Mouse (Mus musculus): Measurements from ENCODE around the gene Tex2. TPM values are rescaled to one million over a fixed set of nuclear protein-coding genes. Genes with fewer than 3 reads are reported as not detected.
"Not testable (repeated sequence)": the region's sequence is repeated elsewhere in the genome, so short reads cannot be mapped to it uniquely, and the experiment has no call there.

The Tex2 gene
- total and polyA plus RNA-seq, 2 experiments from 2014 or later = 23.0 to 49.3 TPM

DNA sequence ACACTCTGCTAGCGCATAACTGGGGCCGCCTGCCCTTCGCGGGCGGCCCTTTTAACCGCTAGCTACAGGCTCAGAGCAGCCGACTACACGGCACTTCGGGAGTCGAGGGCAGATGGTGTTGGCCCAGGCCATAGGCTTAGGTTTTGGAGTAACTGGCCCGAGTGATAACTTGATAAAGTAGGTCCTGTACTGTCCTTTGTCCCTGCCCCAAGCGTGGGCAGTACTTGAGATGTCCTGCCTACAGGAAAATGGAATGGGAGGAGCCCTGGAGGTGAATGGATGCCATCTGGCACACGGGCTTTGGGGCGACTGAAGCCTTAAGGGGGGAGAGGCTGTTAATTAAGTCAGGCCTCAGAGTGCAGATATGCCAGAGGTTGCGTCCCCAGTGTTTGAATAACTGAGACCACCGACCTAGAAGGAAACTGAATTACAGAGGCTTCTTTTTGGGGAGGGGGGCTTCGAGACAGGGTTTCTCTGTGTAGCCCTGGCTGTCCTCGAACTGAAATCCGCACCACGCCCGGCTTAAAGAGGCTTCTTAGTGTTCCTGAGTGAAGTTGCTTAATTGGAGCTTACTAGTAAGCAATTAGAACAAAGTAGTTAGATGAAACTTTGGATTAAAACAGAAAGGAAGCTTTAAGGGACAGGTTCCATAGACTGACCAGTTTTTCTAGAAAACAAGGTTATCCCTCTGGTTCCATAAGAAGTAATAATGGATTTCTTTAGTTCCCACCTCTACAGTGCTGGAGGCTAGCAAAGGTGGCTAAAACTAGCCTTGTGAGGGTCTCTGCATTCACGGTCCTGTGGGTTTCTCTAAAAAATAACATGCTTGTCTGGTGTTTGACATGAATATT is 111.7 kb downstream of the Tex2 start:
- peak overlapping the region; percentile 93 for H3K27ac ChIP-seq (ENCODE audit: low read depth, low read length)
- ATAC-seq = peak; percentile 64
- TF ChIP-seq CTCF (IDR thresholded peaks at IDR 0.05; ENCODE audit: low read depth) = no peak
- DNase-seq = peak; percentile 72
- H3K27me3 ChIP-seq (ENCODE audit: insufficient read depth, low read length) = no peaks in the 10 kb centered on the region
- peaks cover 7% of the 10 kb centered on the region for H3K4me1 ChIP-seq (ENCODE audit: insufficient read depth)
- peak overlapping the region; percentile 64 for H3K4me2 ChIP-seq (ENCODE audit: low read depth)
- peak overlapping the region; percentile 83 for H3K9ac ChIP-seq
- no peaks in the 10 kb centered on the region for H3K36me3 ChIP-seq (ENCODE audit: insufficient read depth)
- under 1% methylated on average over 22 of the region's 22 CpGs for WGBS
- H3K4me3 ChIP-seq (ENCODE audit: low read depth, low read length) = peak overlapping the region; percentile 59
- no peaks in the 10 kb centered on the region for H3K9me3 ChIP-seq (ENCODE audit: low read length)

- ATAC-seq (peak; percentile 99), DNase-seq (peak; percentile 98)
- peak overlapping the region; percentile 93 for H3K27ac ChIP-seq (ENCODE audit: low read depth, low read length)
- peak overlapping the region; percentile 83 for H3K9ac ChIP-seq
- H3K36me3 ChIP-seq (ENCODE audit: insufficient read depth) = no peaks in the 10 kb centered on the region
- TF ChIP-seq CTCF (IDR thresholded peaks at IDR 0.05; ENCODE audit: low read depth) = no peak
- WGBS = under 1% methylated on average over 50 of the region's 55 CpGs
- peak overlapping the region; percentile 59 for H3K4me3 ChIP-seq (ENCODE audit: low read depth, low read length)
- H3K9me3 ChIP-seq (ENCODE audit: low read length) = no peaks in the 10 kb centered on the region
- H3K4me1 ChIP-seq (ENCODE audit: insufficient read depth) = peaks cover 7% of the 10 kb centered on the region
- H3K27me3 ChIP-seq (ENCODE audit: insufficient read depth, low read length) = no peaks in the 10 kb centered on the region
- peak overlapping the region; percentile 64 for H3K4me2 ChIP-seq (ENCODE audit: low read depth)
Observed at GRCm38 (mm10) chr11:106500393-106501307, 112.6 kb downstream of the Tex2 start.

DNA sequence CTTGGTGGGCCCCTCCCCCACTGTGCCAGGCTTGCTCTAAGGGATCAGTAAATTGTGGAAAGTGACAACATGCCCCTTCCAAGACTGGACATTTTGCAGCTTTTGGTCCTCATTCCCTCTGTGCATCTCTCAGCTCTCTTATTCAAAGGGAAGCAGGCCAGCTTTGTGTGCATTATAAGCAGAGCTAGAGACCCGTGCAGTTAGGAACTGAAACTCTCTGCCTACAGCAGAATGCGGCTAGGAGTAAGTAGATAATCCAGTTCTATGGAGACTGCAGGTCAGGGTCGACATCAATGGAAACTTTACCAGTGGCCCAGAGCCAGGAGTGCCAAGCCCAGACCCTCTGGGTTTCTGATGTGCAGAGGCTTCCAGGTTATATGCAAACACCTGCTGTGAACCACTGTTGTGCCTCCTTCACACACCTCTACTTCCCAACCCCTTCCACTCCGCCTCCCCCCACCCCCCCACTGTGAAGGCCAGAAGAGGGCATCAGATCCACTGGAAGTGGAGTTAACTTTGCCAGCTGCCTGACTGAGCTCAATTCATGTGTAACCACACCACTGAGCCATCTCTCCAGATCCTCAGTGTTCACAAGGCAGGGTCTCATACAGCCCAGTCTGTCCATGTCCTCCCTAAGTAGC is 114.4 kb downstream of the Tex2 start:
- Histone ChIP-seq H3K36me3 (ENCODE audit: insufficient read depth) (no peaks in the 10 kb centered on the region), H3K9me3 (ENCODE audit: low read length) (no peaks in the 10 kb centered on the region), H3K27ac (ENCODE audit: low read depth, low read length) (no peak overlapping the region), H3K9ac (no peak overlapping the region), H3K4me2 (ENCODE audit: low read depth) (no peak overlapping the region), H3K4me1 (ENCODE audit: insufficient read depth) (peaks cover 7% of the 10 kb centered on the region), H3K4me3 (ENCODE audit: low read depth, low read length) (no peak overlapping the region), H3K27me3 (ENCODE audit: insufficient read depth, low read length) (no peaks in the 10 kb centered on the region)
- 25% methylated on average over 4 of the region's 4 CpGs for WGBS
- no peak for TF ChIP-seq CTCF (IDR thresholded peaks at IDR 0.05; ENCODE audit: low read depth)
- no peak for ATAC-seq
- DNase-seq = no peak

GRCm38 (mm10) chr11:106497926-106498325 is 115.3 kb downstream of the Tex2 start:
- Histone ChIP-seq H3K27me3 (ENCODE audit: insufficient read depth, low read length) (no peaks in the 10 kb centered on the region), H3K4me3 (ENCODE audit: low read depth, low read length) (no peak overlapping the region), H3K4me1 (ENCODE audit: insufficient read depth) (peaks cover 7% of the 10 kb centered on the region), H3K9ac (no peak overlapping the region), H3K9me3 (ENCODE audit: low read length) (no peaks in the 10 kb centered on the region), H3K4me2 (ENCODE audit: low read depth) (no peak overlapping the region), H3K36me3 (ENCODE audit: insufficient read depth) (no peaks in the 10 kb centered on the region), H3K27ac (ENCODE audit: low read depth, low read length) (no peak overlapping the region)
- DNase-seq (no peak), ATAC-seq (no peak)
- WGBS = 95% methylated on average over 2 of the region's 2 CpGs
- no peak for TF ChIP-seq CTCF (IDR thresholded peaks at IDR 0.05; ENCODE audit: low read depth)

GRCm38 (mm10) chr11:106497009-106497408 is 116.2 kb downstream of the Tex2 start:
- H3K9ac ChIP-seq; H3K27ac ChIP-seq (ENCODE audit: low read depth, low read length); H3K4me1 ChIP-seq (ENCODE audit: insufficient read depth); H3K36me3 ChIP-seq (ENCODE audit: insufficient read depth); DNase-seq; H3K4me3 ChIP-seq (ENCODE audit: low read depth, low read length); ATAC-seq; H3K4me2 ChIP-seq (ENCODE audit: low read depth); H3K27me3 ChIP-seq (ENCODE audit: insufficient read depth, low read length); H3K9me3 ChIP-seq (ENCODE audit: low read length): not testable (repeated sequence)
- WGBS = 99% methylated on average over 2 of the region's 2 CpGs

GRCm38 (mm10) chr11:106492984-106493669 is 120.1 kb downstream of the Tex2 start:
- Histone ChIP-seq H3K4me2 (ENCODE audit: low read depth) (no peak overlapping the region), H3K36me3 (ENCODE audit: insufficient read depth) (no peaks in the 10 kb centered on the region), H3K27me3 (ENCODE audit: insufficient read depth, low read length) (no peaks in the 10 kb centered on the region), H3K4me1 (ENCODE audit: insufficient read depth) (0 out of 2 replicates have a peak, but pooled peaks cover under 1% of the 10 kb centered on the region), H3K9ac (no peak overlapping the region), H3K27ac (ENCODE audit: low read depth, low read length) (no peak overlapping the region), H3K9me3 (ENCODE audit: low read length) (no peaks in the 10 kb centered on the region), H3K4me3 (ENCODE audit: low read depth, low read length) (no peak overlapping the region)
- ATAC-seq (no peak), DNase-seq (no peak)
- 79% methylated on average over 7 of the region's 7 CpGs for WGBS
- TF ChIP-seq CTCF (IDR thresholded peaks at IDR 0.05; ENCODE audit: low read depth) = no peak
